Mouse (Mus musculus) skeletal muscle tissue, adult 2 months (tissue): ENCODE measurements around the gene Gm12845.
"Not testable (repeated sequence)": the region's sequence is repeated elsewhere in the genome, so short reads cannot be mapped to it uniquely, and the experiment has no call there.

Experiments
- DNase-seq: peaks from one replicate; pipeline ENCODE4 v3.0.0-alpha.2; 2012; ENCODE audit warnings: low read depth, low spot score

Gene Gm12845

DNA sequence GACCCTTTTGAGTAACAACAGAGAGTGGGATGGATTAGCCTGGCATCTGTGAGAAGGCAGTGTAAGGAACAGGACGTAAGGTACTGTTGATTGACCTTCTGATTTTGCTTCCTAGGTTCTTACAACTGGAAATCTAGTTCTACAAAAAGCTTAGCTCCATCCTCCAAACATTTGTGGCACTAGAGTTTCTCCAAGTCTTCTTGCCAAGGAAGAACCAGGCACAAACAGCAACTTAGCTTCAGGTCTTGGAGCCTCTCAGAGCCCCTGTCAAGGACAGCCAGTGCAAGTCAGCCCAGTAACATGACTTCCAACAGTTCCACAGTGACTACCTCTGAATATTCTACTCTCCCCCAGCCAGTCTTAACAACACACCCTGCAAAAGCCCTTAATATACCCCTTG, at the start of gene Gm12845:
TSS of gene Gm12845 (plus strand) at position 301 of the 400 bp plus-strand sequence.
- DNase-seq = no peak

DNA sequence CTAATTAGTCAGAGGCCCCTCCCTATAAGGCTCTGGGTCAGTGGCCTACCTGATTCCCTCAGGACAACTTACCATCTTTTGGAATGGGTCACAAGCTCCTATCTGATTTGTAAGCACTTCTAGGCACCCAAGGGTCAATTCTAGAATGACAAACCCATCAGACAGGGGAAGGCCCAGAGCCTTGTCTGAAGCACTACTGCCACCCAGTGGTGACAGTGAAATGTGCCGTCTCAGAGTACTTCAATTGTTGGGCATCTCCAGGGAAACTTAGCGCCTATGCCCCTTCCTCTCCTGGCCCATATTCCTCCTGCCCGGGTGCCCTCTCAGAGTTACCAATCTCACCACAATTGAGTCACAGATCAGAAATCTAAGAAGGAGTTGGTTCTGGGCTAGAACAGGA, 47.3 kb upstream of the Gm12845 start:
- peak; percentile 55 for DNase-seq

DNA sequence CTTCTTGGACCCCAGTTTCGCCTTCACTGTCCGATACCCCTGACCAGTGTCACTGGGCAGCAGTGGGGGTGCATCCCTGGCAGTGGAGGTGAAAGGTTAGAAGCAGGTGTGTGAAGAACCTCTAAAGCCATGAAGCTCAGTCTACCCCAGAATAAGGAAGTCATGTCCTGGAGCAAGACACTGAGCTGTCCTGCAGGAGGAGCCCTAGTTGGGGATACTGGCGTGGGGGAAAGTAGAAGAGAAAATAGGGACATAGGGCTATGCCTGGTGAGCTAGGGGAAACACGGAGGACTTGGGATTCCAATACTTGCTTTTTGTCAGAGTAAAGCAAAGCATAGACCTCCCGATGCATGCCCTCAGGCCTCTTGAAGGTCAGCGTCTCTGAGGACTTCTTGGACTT, 43.2 kb upstream of the Gm12845 start:
- no peak for DNase-seq

DNA sequence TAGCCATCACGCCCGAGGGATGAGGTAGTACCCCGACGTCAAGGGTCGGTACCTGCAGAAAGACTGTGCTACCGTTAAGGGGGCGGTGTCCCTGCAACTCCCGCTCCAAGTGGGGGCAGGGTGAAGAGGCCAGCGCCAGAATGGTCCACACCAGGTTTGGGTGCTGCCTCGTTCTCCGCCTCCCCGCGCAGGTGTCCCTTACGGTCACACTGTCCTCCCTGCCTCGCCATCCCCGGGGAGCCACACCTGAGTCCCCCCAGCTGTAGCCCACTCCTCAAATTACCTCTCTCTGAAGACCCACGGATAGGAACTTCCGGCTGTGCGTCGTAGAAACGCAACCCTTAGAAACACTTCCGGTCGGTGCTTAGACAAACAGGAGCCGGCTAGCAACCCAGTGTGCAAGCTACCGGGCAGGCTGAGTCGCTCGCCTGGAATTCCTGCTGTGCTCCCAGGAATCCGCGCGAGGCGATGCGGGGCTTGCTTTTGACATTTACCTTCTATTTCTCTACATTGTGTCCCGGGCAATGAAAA, 42.2 kb upstream of the Gm12845 start, which contains the start of gene Dmap1:
TSS of gene Dmap1 (minus strand) at position 343 of the 531 bp plus-strand sequence.
- peak; percentile 80 for DNase-seq

DNA sequence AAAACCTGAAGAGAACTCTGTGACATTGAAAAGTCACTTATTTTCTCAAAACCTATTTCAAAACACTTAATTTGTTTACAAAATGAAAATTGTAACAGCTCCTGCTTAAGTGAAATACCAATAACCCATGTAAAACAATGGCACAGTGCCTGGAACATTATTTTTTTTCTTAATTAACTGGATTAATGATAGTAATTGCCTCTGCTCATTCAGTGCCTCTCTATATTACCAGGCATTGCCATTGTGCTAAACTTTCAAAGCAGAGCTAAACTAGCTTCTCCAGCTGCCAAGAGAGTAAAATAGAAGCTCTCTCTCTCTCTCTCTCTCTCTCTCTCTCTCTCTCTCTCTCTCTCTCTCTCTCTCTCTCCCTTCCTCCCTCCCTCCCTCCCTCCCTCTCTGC, 41.7 kb upstream of the Gm12845 start:
- no peak for DNase-seq

DNA sequence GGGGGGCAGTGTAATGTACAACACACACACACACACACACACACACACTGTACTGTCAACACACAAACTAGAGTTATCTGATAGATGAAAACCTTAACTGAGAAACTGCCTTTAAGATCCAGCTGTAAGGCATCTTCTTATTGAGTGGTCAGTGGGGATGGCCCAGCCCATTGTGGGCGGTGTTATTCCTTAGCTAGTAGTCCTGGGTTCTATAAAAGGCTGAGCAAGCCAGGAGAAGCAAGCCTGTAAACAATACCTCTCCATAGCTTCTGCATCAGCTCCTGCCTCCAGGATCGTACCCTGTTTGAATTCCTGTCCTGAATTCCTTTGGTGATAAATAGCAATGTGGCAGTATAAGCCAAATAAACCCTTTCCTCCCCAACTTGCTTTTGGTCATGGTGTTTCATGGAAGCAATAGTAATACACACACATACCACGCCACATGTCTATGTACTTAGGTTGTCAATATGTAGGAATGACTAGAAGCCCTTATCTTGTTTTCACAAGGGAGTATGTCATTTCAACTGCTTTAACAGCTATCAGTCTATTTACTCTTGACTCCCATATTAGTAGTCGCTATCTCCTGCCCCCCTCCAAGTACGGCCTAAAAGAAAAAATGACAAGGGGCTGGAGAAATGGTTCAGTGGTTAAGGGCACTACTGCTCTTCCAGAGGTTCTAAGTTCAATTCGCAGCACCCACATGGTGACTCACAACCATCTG, 41.0 kb upstream of the Gm12845 start:
- no peak for DNase-seq

DNA sequence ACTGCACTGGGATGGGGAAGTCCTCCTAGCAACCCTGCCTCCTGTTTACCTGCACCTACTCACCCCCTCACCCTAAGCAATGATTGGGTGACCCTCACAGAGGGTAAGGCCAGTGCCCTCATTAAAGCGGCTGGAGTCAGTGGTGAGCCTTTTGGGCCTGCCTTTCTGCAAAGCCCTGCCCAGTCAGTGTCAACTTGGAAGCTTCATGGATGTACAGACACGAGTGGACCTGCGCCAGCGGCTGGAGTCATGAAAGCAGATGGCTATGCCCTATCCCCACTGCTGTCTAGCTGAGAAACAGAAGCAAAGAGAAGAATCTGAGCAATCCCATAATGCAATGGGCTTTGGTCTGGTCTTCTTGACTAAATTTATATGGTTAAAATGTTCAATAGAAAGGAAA, 37.9 kb upstream of the Gm12845 start:
- DNase-seq = no peak

DNA sequence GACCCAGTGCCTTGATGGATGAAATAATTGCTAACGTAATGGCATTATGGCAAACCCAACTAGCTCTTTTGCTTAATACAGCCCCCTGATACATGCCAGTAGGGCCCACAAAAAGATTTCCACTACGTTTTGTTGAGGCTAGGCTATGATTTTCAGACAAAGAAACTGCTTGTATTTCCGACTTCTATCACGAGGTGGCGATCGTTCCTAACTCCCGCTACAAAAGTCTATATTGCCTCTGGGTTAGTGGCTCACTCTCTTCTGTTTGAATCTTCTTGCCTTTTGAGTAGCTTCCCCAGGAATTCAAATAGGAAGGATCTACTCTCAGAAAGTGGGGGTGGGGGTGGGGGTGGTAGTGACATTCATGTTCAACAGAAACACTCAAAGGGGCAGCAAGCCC, 18.9 kb upstream of the Gm12845 start:
- peak; percentile 5 for DNase-seq

DNA sequence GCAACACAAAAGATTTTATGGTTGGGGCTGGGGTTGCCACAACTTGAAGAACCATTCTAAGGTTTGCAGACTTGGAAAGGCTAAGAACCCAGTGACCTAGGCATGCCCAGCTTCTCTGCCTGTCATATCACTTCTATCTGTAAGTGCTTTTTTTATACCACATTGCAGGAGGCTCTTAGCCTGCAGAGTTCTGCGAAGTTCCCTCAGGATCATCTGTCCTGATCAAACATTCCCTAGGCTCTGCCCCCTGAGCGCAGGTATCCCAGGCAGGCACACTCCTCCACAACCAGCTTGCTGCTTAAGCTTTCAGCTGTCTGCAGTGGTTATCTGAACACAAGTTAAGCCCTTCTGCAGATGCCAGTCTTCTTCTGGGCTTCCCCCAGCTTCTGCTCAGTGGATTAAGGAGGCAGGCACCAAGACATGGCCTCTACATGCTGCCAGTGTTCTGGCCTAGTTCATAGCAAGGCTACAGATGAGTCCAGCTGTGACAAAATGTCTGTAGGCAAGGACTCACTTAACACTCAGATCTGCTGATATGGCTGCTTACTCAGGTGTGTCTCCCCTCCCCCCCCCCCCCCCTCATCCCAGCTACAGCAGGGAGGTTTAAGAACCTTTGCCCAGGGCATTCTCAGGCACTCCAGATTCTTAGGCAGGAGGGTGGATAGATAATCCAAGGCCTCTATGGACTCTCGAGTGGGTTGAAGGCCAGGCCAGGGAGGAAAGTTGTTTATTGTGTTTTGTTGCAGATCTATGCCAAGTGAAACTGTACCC, 15.2 kb upstream of the Gm12845 start:
- DNase-seq = no peak

DNA sequence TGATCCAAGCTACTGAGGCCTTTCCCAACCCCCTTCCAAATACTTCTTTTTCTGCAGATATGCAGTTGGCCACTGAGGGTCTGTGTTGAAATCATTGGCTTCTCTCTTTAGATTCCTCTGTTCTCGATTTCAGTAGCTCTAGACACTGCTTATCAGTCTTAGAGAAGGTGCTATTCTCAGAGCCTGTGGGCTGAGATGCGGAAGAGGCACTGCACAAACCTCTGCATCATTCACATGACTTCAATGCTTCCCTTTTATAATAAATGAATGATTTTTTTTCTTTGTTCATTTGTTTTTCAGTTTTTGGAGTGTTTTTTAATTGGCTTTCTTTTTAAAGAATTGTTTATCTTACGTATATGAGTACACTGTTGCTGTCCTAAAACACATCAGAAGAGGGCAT, 11.9 kb upstream of the Gm12845 start:
- DNase-seq = no peak

DNA sequence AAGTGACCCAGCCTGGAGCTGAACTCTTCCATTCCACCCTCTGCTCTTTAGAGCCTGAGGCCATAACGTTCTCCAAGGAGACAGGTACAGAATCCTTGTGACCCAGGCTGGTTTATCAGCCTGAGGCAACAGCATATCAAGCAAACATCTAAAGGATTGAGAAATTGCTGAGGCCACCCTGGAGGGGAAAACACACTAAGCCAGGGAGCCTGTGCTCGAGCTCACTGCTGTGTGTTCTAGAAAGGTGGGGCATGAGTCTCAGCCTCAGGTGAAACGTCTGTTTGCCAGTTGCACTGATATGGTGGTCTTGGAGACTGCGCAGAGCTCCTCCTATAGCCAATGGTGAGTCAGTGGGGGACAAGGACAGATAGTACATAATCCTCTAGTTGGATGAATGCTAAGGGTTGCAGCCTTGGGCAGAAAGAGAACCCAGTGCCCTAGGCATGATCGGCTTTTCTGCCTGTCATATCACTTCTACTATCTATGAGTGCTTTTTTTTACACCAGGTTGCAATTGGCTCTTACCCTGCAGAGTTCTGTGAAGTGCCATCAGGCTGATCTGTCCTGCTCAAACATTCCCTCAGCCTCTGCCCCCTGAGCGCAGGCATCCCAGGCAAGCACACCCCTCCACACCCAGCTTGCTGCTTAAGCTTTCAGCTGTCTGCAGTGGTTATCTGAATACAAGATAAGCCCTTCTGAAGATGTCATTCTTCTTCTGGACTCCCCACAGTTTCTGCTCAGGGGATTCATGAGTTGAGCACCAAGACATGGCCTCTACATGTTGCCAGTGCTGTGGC, 10.7 kb upstream of the Gm12845 start:
- DNase-seq = no peak

DNA sequence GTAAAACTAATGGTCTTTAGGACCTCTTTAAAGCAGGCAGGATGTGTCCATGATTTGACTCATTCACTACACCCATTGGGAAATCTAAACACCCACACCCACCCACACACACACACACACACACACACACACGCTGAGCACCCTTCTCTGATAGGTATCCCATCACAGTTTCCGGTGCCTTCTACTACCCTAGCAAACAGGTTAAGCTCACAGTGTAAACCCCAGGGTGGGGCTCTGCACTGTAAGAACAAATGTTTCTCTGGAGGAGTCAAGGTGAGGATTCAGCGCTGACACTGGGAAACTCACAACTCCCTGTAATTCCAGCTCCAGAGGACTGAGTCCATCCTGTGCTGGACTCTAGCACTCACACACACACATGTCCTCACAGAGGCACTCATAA, 7.7 kb downstream of the Gm12845 start:
- no peak for DNase-seq

DNA sequence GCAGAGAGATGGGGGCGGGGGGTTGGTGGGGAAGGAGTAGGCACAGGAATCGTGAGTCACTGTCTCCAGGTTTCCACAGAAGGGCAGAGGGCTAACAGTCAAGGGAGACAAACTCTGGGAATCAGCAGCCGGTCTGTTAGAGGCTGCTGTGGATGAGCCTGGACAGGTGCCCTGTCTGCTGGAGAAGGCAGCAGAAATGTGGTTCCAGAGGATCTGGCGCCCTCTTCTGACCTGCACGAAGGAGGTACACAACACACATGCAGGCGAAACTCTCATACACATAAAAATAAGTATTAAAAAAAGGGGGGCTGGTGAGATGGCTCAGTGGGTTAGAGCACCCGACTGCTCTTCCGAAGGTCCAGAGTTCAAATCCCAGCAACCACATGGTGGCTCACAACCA, 13.3 kb downstream of the Gm12845 start:
- DNase-seq = no peak

DNA sequence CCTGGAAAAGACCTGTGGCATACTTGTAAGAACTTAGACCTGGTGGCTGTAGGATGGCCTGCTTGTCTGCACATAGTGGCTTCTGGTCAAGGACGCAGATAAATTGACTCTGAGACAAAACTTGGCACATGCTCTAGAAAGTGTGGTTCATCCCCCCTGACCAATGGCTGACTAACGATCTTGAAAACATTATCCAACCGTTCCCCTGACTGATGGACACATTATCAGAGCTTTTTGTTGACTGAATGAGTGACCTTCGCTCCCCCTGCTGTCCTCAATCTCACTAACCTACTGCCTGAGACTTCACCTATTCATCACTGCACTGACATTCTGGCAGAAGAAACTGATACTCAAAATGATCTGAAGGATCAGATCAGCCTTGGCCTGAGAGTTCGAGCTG, 28.3 kb downstream of the Gm12845 start:
- not testable (repeated sequence) for DNase-seq

DNA sequence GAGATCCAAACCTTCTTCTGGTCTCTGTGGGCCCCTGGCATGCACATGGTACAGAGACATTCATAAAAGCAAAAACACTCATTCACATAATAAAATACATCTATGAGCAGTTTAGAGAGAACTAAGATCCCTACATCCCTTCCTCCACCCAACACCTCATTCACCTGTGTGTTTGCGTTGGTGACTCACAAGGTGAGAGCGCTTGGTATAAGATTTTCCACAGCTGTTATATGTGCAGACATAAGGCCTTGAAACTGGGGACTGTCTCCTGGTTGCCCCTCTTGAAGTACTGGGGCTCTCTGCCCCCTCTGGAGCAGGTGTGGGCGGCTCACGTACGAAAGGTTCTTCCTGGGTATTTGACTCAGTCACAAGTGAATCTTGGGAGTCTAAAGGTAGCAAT, 35.9 kb downstream of the Gm12845 start:
- DNase-seq = no peak

DNA sequence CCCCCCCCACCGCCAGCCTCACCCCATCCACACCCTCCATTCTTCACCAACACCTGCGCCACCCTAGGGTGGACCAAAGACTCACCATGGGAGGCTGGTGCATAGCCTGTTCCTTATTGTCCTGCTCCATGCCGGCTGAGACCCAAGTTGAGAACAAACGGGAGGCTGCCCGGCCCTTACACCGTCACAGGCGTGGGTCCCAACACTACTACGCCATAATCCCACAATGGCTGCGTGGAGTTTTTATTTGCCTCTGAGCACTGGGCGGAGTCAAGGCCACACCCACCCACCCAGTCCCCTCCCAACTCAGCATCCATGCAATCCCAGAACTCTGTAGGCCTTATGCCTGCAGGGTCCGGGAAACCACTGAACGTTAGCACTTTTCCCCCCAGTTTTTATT, 41.2 kb downstream of the Gm12845 start, which contains the start of gene Klf17:
TSS of gene Klf17 (minus strand) at position 233 of the 400 bp plus-strand sequence.
- no peak for DNase-seq

DNA sequence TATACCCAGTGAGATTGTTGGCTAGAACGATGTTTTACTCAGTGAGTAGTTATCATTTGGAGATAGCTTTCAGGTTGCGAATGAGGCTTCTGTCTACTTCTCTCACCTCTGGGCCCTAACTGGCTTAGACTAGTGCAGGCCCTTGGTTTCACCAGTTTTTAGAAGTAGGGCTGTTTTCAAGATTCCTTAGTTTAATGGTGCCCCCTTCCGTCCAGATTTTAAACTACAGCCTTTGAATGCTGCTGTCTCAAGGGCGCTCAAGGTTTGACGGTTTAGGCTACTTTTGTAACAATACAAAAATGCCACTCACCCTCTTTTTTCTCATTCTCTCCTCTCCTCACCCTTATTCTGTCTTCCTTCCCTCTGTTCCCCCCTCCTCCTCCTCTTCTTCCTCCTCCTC, 46.7 kb downstream of the Gm12845 start:
- DNase-seq = no peak

DNA sequence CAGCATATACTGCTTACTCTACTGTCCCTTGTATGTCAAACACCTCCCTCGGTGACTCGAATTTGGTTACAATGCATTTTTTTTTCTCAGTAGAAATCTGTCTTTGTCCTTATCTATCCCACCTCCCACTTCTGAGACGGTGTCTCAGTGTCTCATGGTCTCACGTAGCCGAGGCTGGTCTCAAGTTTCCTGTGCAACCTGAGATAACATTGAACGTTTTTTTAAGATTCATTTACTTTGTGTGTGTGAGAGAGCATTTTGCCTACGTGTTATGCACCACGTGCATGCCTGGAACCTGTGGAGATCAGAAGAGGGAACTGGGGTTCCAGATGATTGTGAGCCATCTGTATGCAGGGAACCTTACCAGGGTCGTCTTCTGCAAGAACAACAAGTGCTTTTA, 48.7 kb downstream of the Gm12845 start:
- no peak for DNase-seq
